Mouse (Mus musculus) embryo, embryonic 11.5 days (tissue): ENCODE measurements around the gene Fam129c.

Experiments used
- DNase-seq: peaks from one replicate; pipeline ENCODE4 v3.0.0-alpha.2; 2012; ENCODE audit warnings: low read depth, low spot score

Gene Fam129c

GRCm38 (mm10) chr8:71574426-71574825 is 23.0 kb upstream of the Fam129c start:
- DNase-seq: no peak

- no peak for DNase-seq
Observed at GRCm38 (mm10) chr8:71575020-71575419, 22.4 kb upstream of the Fam129c start.

- DNase-seq: no peak
Observed at GRCm38 (mm10) chr8:71577856-71578387, 19.5 kb upstream of the Fam129c start.

GRCm38 (mm10) chr8:71579009-71579408 is 18.4 kb upstream of the Fam129c start:
- no peak for DNase-seq

GRCm38 (mm10) chr8:71579476-71579875 is 18.0 kb upstream of the Fam129c start:
- no peak for DNase-seq

- DNase-seq: no peak
Observed at GRCm38 (mm10) chr8:71580201-71580600, 17.2 kb upstream of the Fam129c start.

GRCm38 (mm10) chr8:71586891-71587290 is 10.6 kb upstream of the Fam129c start:
- no peak for DNase-seq

- no peak for DNase-seq
Observed at GRCm38 (mm10) chr8:71588762-71589161, 8.7 kb upstream of the Fam129c start.

- no peak for DNase-seq
Observed at GRCm38 (mm10) chr8:71591017-71591416, 6.4 kb upstream of the Fam129c start.

GRCm38 (mm10) chr8:71591471-71592373 is 5.7 kb upstream of the Fam129c start, which contains the start of gene Pgls:
Gene Pgls, plus strand, starts transcription at chr8:71592176.
- DNase-seq: peak; percentile 89

GRCm38 (mm10) chr8:71592374-71593170 is 4.9 kb upstream of the Fam129c start:
- no peak for DNase-seq

GRCm38 (mm10) chr8:71593556-71594323 is 3.7 kb upstream of the Fam129c start:
- DNase-seq: no peak

GRCm38 (mm10) chr8:71594324-71594722 is 3.1 kb upstream of the Fam129c start:
- DNase-seq: no peak

GRCm38 (mm10) chr8:71595862-71596261 is 1.6 kb upstream of the Fam129c start:
- peak; percentile 66 for DNase-seq

GRCm38 (mm10) chr8:71596384-71596783 is 1.1 kb upstream of the Fam129c start:
- no peak for DNase-seq

- no peak for DNase-seq
Observed at GRCm38 (mm10) chr8:71596798-71597197, 650 bp upstream of the Fam129c start.

- no peak for DNase-seq
Observed at GRCm38 (mm10) chr8:71598375-71598774, 927 bp downstream of the Fam129c start.

- DNase-seq: no peak
Observed at GRCm38 (mm10) chr8:71598841-71599240, 1.4 kb downstream of the Fam129c start.

GRCm38 (mm10) chr8:71601939-71602665 is 4.7 kb downstream of the Fam129c start:
- DNase-seq: peak; percentile 7

- DNase-seq: peak; percentile 46
Observed at GRCm38 (mm10) chr8:71602666-71603334, 5.4 kb downstream of the Fam129c start.
